Mouse (Mus musculus) ovary, postnatal 36 days (tissue): ENCODE data around the gene Pramef25.
A peak's percentile ranks its signal among the peaks of the same experiment; 100 is the strongest.
"Not testable (repeated sequence)": the region's sequence is repeated elsewhere in the genome, so short reads cannot be mapped to it uniquely, and the experiment has no call there.

Experiments used
- DNase-seq: peaks from one replicate; pipeline ENCODE4 v3.0.0; 2022; ENCODE audit warnings: low spot score, mixed read lengths

Pramef25 gene

DNA sequence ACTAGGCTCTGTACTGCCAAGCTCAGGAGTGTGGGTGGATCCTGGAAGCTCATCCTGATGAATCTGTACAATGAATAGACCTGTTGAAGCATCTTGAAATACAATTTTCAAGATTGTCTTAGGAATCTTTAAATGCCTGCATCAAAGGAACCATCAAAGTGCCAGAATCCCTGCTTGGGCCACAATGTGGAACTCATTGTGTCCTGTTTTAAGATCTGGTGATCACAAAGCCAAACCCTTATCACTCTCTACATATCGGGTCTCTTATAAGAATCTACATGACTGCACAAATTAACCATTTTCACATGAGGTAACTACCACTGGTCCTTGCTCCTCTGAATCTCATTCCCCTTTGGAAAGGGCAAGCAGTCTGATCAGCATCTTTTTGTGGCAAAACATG, at the start of gene Pramef25:
TSS of gene Pramef25 (minus strand) at position 101 of the 400 bp plus-strand sequence.
- DNase-seq, result not testable (repeated sequence)

DNA sequence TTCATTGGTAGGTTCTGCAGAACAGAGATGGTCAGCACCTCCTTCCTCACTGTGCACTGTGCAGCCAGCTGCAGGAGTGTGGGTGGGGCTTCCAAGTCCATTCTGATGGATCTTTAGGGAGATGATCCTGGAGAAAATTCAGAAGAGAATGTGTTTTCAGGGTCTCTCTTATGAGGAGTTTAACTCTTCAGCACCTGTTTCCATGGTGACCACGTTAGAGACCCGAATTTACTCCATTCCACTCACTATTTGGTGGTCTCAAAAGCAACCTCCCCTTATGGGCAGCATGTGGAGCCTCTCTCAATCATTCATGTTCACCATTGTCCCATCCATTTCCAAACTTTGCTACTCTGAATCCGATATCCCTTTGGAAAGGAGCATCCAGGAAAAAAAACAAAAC, 43.5 kb upstream of the Pramef25 start, which contains the start of gene Pramef17:
TSS of gene Pramef17 (minus strand) at position 101 of the 400 bp plus-strand sequence.
- DNase-seq, result not testable (repeated sequence)

DNA sequence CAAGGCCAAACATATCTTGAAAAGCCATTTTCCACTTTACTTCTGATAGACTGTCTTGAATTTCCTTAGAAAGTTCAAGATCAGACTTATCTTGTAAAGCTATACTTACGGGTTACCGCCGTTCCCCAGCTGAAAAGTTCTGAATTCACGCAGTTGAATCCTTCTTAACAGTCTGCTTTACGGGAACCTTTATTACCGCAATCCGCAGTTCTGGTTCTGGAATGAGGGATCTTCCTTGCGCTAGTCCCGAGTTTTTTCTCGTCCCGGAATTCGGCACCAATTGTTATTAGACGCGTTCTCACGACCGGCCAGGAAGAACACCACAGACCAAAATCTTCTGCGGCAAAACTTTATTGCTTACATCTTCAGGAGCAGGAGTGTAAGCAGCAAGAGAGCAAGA, 37.3 kb upstream of the Pramef25 start:
- peak; percentile 29 for DNase-seq

DNA sequence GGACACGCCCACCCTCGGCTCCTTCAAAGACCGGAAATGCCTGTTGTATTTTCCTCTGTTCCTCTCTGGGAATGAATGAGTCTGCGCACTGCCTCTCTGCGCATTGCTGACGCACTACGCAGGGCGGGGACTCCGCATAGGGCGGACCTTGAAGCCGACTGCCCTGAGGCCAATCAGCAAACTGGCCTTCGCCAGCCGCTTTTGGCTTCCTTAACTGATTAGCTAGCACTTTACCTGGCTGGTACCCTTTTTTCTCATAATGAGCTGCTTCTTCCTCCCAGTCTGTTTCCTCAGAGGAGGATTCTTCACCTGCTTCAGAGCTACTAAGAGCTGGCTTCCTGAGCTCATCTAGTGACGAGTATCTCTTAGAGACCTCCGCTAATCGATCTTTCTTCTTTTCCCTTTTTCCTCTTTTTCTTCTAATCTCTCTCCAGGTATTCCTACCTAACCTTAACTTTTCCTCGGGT, 36.7 kb upstream of the Pramef25 start:
- peak; percentile 28 for DNase-seq

DNA sequence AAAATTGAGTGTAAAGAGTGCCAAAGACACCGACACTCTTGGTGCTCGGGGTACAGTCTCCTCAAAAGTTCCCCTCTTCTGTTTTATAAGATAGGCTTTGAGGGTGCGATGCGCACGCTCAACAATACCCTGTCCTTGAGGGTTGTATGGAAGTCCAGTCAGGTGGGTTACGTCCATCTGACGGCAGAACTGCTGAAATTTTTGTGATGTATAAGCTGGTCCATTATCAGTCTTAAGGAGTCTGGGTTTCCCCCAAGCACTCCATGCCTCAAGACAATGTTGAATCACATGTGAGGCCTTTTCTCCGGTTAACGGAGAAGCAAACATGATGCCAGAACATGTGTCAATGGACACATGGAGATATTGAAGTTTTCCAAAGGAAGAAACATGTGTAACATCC, 34.9 kb upstream of the Pramef25 start:
- DNase-seq, result peak; percentile 19

DNA sequence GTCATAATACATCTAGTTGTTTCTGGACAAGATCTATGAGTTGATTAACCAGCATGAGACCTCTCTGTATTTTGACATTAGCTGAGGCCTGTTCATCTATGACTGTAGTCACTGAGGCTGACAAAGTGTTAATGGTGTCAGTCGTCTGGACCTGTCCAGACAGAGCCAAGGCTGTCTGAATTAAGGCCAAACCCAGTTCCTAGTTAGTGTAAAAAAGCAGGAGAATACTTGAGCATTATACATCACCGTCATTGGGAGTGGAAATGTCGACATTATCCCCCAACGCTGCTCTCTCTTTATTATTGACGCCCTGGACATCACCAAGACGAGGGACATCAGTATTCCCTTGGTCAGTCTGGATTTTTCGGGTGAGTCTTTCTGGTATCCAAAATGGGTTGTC, 34.3 kb upstream of the Pramef25 start:
- DNase-seq, result not testable (repeated sequence)

DNA sequence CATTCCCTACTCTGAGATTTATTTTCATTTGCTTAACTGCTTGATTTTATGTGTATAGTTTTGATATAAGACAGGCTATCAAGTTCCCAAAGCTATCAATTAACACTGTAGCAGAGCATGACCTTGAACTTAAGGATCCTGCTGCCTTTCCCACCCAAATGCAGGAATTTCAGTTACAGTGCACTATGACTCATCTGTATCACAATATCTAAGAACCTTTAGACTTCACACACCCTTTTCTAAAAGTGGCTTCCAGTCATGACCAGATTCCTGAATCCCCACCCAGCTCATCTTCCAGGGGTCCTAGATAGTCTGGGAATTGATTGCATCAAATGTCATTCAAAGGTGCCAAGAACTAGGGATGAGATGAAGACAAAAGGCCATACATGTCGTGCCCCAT, 32.6 kb upstream of the Pramef25 start:
- DNase-seq, result not testable (repeated sequence)

DNA sequence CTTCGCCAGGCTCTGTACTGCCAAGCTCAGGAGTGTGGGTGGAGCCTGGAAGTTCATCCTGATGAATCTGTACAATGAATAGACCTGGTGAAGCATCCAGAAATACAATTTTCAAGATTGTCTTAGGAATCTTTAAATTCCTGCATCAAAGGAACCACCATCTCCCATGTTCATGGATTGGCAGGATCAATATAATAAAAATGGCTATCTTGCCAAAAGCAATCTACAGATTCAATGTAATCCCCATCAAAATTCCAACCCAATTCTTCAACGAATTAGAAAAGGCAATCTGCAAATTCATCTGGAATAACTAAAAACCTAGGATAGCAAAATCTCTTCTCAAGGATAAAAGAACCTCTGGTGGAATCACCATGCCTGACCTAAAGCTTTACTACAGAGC, 16.0 kb upstream of the Pramef25 start, which contains the start of gene Gm13101:
TSS of gene Gm13101 (minus strand) at position 101 of the 400 bp plus-strand sequence.
- not testable (repeated sequence) for DNase-seq

DNA sequence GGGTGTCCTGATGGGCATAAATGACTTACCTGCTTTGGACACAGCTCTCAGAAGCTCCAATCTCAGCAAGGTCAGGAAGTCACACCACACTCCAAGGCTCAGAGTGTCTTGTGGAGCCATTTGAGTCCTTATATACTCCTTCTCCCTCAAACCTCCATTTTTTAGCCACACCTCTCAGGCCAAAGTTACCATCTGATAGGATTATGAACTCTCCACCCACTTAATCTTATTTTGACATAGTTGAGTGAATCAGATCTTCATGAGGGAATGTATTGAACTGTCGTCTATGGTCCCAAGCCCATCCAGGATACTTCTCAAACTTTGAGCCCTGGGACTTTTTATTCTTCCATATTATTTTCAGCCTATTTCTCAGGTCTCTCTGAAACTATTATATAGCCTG, 50.5 kb downstream of the Pramef25 start, which contains the start of gene Pramef6:
TSS of gene Pramef6 (minus strand) at position 101 of the 400 bp plus-strand sequence.
- not testable (repeated sequence) for DNase-seq
